In the genomic region with DNA sequence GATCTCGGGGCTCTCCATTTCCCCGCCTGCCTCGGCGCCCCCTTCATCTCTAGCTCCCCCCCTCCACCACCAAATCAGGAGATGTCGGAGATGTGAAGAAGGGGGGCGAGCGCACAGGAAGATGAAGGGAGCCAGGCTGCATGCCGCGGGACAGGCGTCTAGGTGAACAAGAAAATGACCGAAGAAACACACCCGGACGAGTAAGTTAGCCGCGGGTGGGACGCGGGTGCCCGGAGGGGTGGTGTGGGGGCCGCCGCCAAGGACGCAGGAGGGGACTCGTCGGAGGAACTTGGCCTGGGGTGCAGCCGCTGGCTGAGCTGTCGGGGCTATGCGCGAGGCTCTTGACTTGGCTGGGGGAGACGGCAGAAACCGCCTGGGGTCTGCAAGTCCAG, we compare ENCODE assay signal across 7 mouse cellular contexts. TPM values are rescaled to one million over a fixed set of nuclear protein-coding genes. Genes with fewer than 3 reads are reported as not detected.
DNase-seq lines count a peak whose midpoint lies in the region; ATAC-seq and TF ChIP-seq lines count a peak whose summit lies in the region.

No protein-coding gene starts in this region.

- 1% methylated on average over 29 of the region's 29 CpGs for WGBS in lung, embryonic 14.5 days
- WGBS in kidney, embryonic 14.5 days, result under 1% methylated on average over 28 of the region's 29 CpGs
- 0% methylated on average over 29 of the region's 29 CpGs for WGBS in midbrain, embryonic 11.5 days
- WGBS in thymus, adult 2 months, result under 1% methylated on average over 29 of the region's 29 CpGs

- H3K9ac ChIP-seq in lung, embryonic 14.5 days, result peak overlapping the region; percentile 91
- peak overlapping the region; percentile 93 for H3K9ac ChIP-seq in kidney, embryonic 14.5 days (ENCODE audit: low read depth, low read length)
- peak overlapping the region; percentile 81 for H3K9ac ChIP-seq in midbrain, embryonic 11.5 days (ENCODE audit: low read length)

- peak; percentile 3 for ATAC-seq in lung, embryonic 14.5 days (ENCODE audit: insufficient read depth)
- peak; percentile 8; the same call in 1 of the 2 replicates for ATAC-seq in kidney, embryonic 14.5 days (ENCODE audit: low FRiP score, low TSS enrichment)
- peak; percentile 28 for ATAC-seq in midbrain, embryonic 11.5 days (ENCODE audit: low FRiP score)

- H3K4me1 ChIP-seq in lung, embryonic 14.5 days (ENCODE audit: insufficient read depth), result peaks cover 4% of the 10 kb centered on the region
- peaks cover 15% of the 10 kb centered on the region for H3K4me1 ChIP-seq in kidney, embryonic 14.5 days (ENCODE audit: control insufficient read depth, insufficient read depth, low read length)
- H3K4me1 ChIP-seq in midbrain, embryonic 11.5 days (ENCODE audit: control insufficient read depth, insufficient read depth, low read length), result peaks cover 9% of the 10 kb centered on the region
- H3K4me1 ChIP-seq in thymus, adult 2 months (replicated peaks; ENCODE audit: control insufficient read depth, insufficient read depth, low read length), result peaks cover 17% of the 10 kb centered on the region

- H3K4me2 ChIP-seq in lung, embryonic 14.5 days, result peak overlapping the region; percentile 82
- peak overlapping the region; percentile 52 for H3K4me2 ChIP-seq in kidney, embryonic 14.5 days (replicated peaks; ENCODE audit: low read depth, low read length)
- H3K4me2 ChIP-seq in midbrain, embryonic 11.5 days, result peak overlapping the region; percentile 57

- no peak for TF ChIP-seq CTCF in lung, embryonic 14.5 days (IDR thresholded peaks at IDR 0.05; ENCODE audit: low read depth)
- TF ChIP-seq CTCF in brain, embryonic 14.5 days (IDR thresholded peaks at IDR 0.05; ENCODE audit: borderline replicate concordance, extremely low read depth, insufficient read depth, insufficient read length), result no peak
- TF ChIP-seq CTCF in thymus, adult 2 months (IDR thresholded peaks at IDR 0.05; ENCODE audit: borderline replicate concordance, control insufficient read depth, extremely low read depth, insufficient read depth, low read length, poor library complexity), result 0 out of 2 replicates have a peak, but pooled peaks have one; percentile 4

- peak overlapping the region; percentile 97 for H3K27ac ChIP-seq in lung, embryonic 14.5 days (ENCODE audit: low read depth)
- peak overlapping the region; percentile 97 for H3K27ac ChIP-seq in kidney, embryonic 14.5 days (ENCODE audit: low read depth, low read length)
- peak overlapping the region; percentile 84 for H3K27ac ChIP-seq in midbrain, embryonic 11.5 days (ENCODE audit: low read depth, low read length)
- H3K27ac ChIP-seq in thymus, adult 2 months (ENCODE audit: control insufficient read depth, insufficient read depth, low read length), result peak overlapping the region; percentile 94

- H3K36me3 ChIP-seq in lung, embryonic 14.5 days (ENCODE audit: insufficient read depth), result no peaks in the 10 kb centered on the region
- H3K36me3 ChIP-seq in kidney, embryonic 14.5 days (ENCODE audit: control insufficient read depth, insufficient read depth, low read length), result no peaks in the 10 kb centered on the region
- no peaks in the 10 kb centered on the region for H3K36me3 ChIP-seq in midbrain, embryonic 11.5 days (ENCODE audit: control insufficient read depth, insufficient read depth, low read length)
- no peaks in the 10 kb centered on the region for H3K36me3 ChIP-seq in thymus, adult 2 months (ENCODE audit: control insufficient read depth, insufficient read depth, low read length)

- H3K4me3 ChIP-seq in lung, embryonic 14.5 days (ENCODE audit: low read depth, low read length), result peak overlapping the region; percentile 88
- H3K4me3 ChIP-seq in kidney, embryonic 14.5 days (ENCODE audit: low read length), result peak overlapping the region; percentile 95
- peak overlapping the region; percentile 67 for H3K4me3 ChIP-seq in midbrain, embryonic 11.5 days (ENCODE audit: low read depth, low read length)
- peak overlapping the region; percentile 96 for H3K4me3 ChIP-seq in thymus, adult 2 months (ENCODE audit: control insufficient read depth, insufficient read depth, low read length)

- H3K27me3 ChIP-seq in lung, embryonic 14.5 days (ENCODE audit: insufficient read depth, low read length), result no peaks in the 10 kb centered on the region
- no peaks in the 10 kb centered on the region for H3K27me3 ChIP-seq in kidney, embryonic 14.5 days (ENCODE audit: control insufficient read depth, insufficient read depth, low read length)
- H3K27me3 ChIP-seq in midbrain, embryonic 11.5 days (ENCODE audit: control insufficient read depth, insufficient read depth, low read length), result no peaks in the 10 kb centered on the region
- no peaks in the 10 kb centered on the region for H3K27me3 ChIP-seq in thymus, adult 2 months (ENCODE audit: control insufficient read depth, insufficient read depth, low read length)

- TF ChIP-seq POLR2A in brain, embryonic 14.5 days (IDR thresholded peaks at IDR 0.05; ENCODE audit: borderline replicate concordance, extremely low read depth, insufficient read depth, insufficient read length, poor library complexity, severe bottlenecking), result no peak
- no peak for TF ChIP-seq POLR2A in thymus, adult 2 months (IDR thresholded peaks at IDR 0.05; ENCODE audit: control insufficient read depth, extremely low read depth, insufficient read depth, low read length, poor library complexity)

- H3K9me3 ChIP-seq in lung, embryonic 14.5 days (ENCODE audit: low read depth, low read length), result no peaks in the 10 kb centered on the region
- H3K9me3 ChIP-seq in kidney, embryonic 14.5 days (ENCODE audit: control insufficient read depth, low read length), result no peaks in the 10 kb centered on the region
- H3K9me3 ChIP-seq in midbrain, embryonic 11.5 days (ENCODE audit: control insufficient read depth, low read length), result no peaks in the 10 kb centered on the region

- no peak for DNase-seq in lung, embryonic 14.5 days
- DNase-seq in lung, postnatal 4 days, result no peak
- DNase-seq in brain, embryonic 14.5 days (ENCODE audit: low read depth), result peak; percentile 73
- DNase-seq in frontal cortex, postnatal 10 days (ENCODE audit: low spot score in 2 of 2), result peak; percentile 47 to 58
- no peak for DNase-seq in midbrain, embryonic 11.5 days (ENCODE audit: low spot score, missing footprints)
- DNase-seq in thymus, adult 2 months, result peak; percentile 70

RNA-seq across cellular contexts. Expression of gene Spred2, which starts 0.6 kb away (rescaled TPM):
- 7.0 and 7.2 TPM in 2 replicates for polyA plus RNA-seq in lung, embryonic 14.5 days (2014; fragmentation: Nextera tagmentation; extraction: Ambion mirVana)
- 15.7 and 22.4 TPM in 2 replicates for polyA plus RNA-seq in brain, embryonic 14.5 days (2012; rRNA removed)
- polyA plus RNA-seq in kidney, embryonic 14.5 days (2014; fragmentation: Nextera tagmentation; extraction: Ambion mirVana), result 9.8 and 12.3 TPM in 2 replicates
- polyA plus RNA-seq in midbrain, embryonic 11.5 days (2014; fragmentation: Nextera tagmentation; extraction: Ambion mirVana), result 4.7 and 5.7 TPM in 2 replicates
- polyA plus RNA-seq in thymus, adult 2 months (2012; rRNA removed), result 25.4 and 34.0 TPM in 2 replicates

Comparison
In these comparisons a context has a peak if more than half of its experiments do, and no peak if none do; other contexts are left out.
1. DNase-seq: peak in brain, embryonic 14.5 days (single experiment), frontal cortex, postnatal 10 days (2 of 2) and thymus, adult 2 months (single experiment); none in lung, embryonic 14.5 days (single experiment), lung, postnatal 4 days (0 of 2) and midbrain, embryonic 11.5 days (single experiment).
2. Peak in every context shown above with its lines, with median percentiles within 50 percentile points of each other: ATAC-seq, H3K27ac ChIP-seq, H3K4me2 ChIP-seq, H3K4me3 ChIP-seq and H3K9ac ChIP-seq.